Mouse (Mus musculus) CH12.LX (cell line): Measurements from ENCODE around the gene Cyp2d26. TPM values are rescaled to one million over a fixed set of nuclear protein-coding genes. Genes with fewer than 3 reads are reported as not detected.

ENCODE experiments used
- DNase-seq: peaks from one replicate; pipeline ENCODE4 v3.0.0-alpha.2; 2013; ENCODE audit errors: extremely low read depth
- H3K27ac ChIP-seq: 2 replicates; pipeline ENCODE4 v1.5.1; 2012; ENCODE audit warnings: low read depth, mild to moderate bottlenecking, control low read depth, moderate library complexity; ENCODE audit not compliant: insufficient read depth
- H3K27me3 ChIP-seq: replicated peaks from 2 replicates; pipeline ENCODE3; 2012; ENCODE audit warnings: inconsistent platforms
- H3K36me3 ChIP-seq, 2 experiments: replicated peaks in 1 of 2; 2 replicates each; pipeline versions ENCODE3 to v1.6.1; 2012; ENCODE audit warnings: inconsistent platforms in 1 of 2, low read length in 1 of 2, mild to moderate bottlenecking in 1 of 2, mixed read lengths in 1 of 2, moderate library complexity in 1 of 2; ENCODE audit not compliant: control insufficient read depth in 1 of 2, insufficient read depth in 1 of 2
- H3K4me1 ChIP-seq, 2 experiments: 2 replicates each; pipeline ENCODE4 v1.6.1; 2012; ENCODE audit warnings: inconsistent platforms in 1 of 2, moderate library complexity in 1 of 2; ENCODE audit not compliant: insufficient read depth in 2 of 2, control insufficient read depth in 1 of 2
- H3K4me2 ChIP-seq: 2 replicates; pipeline ENCODE4 v1.6.1; 2012; ENCODE audit warnings: low read depth, mild to moderate bottlenecking, control low read depth; ENCODE audit not compliant: poor library complexity, insufficient read depth, severe bottlenecking
- H3K4me3 ChIP-seq, 3 experiments: fragments of 150-350 bp in 1 of 3; sonication (generic) in 1 of 3; replicated peaks in 1 of 3; 2 replicates each; pipeline versions ENCODE3 to v1.5.1; 2011 to 2012; ENCODE audit warnings: low read depth in 2 of 3, low read length in 2 of 3, mild to moderate bottlenecking in 2 of 3, moderate library complexity in 2 of 3, control low read depth in 1 of 3, improper control_type of control experiment in 1 of 3, inconsistent platforms in 1 of 3, mixed read lengths in 1 of 3; ENCODE audit not compliant: poor library complexity in 1 of 3
- H3K79me2 ChIP-seq: replicated peaks from 2 replicates; pipeline ENCODE4 v1.6.1; 2012; ENCODE audit warnings: mild to moderate bottlenecking, moderate library complexity; ENCODE audit not compliant: control insufficient read depth, poor library complexity, insufficient read depth, severe bottlenecking; ENCODE audit errors: extremely low read depth
- H3K9ac ChIP-seq: 2 replicates; pipeline ENCODE4 v1.6.1; 2012; ENCODE audit warnings: low read depth, mild to moderate bottlenecking, control low read depth, moderate library complexity; ENCODE audit not compliant: insufficient read depth
- H3K9me3 ChIP-seq: replicated peaks from 2 replicates; pipeline ENCODE3; 2012; ENCODE audit warnings: low read length, inconsistent platforms, mixed read lengths
- E2F4 ChIP-seq: IDR thresholded peaks from 2 replicates; pipeline ENCODE4 v1.6.1; 2011; ENCODE audit warnings: low read depth, low read length, improper control_type of control experiment; ENCODE audit not compliant: insufficient replicate concordance
- ELF1 ChIP-seq: IDR thresholded peaks from 2 replicates; pipeline ENCODE4 v1.6.1; 2014; ENCODE audit warnings: low read depth, mild to moderate bottlenecking, inconsistent platforms, low read length, improper control_type of control experiment
- ETS1 ChIP-seq: conservative IDR thresholded peaks from 2 replicates; pipeline ENCODE4 v1.6.1; 2012; ENCODE audit warnings: low read depth, mild to moderate bottlenecking, inconsistent platforms, low read length, improper control_type of control experiment, moderate library complexity
- HCFC1 ChIP-seq: IDR thresholded peaks from 2 replicates; pipeline ENCODE4 v1.6.1; 2012; ENCODE audit warnings: low read depth, mild to moderate bottlenecking, inconsistent platforms, low read length, improper control_type of control experiment
- JUN ChIP-seq: IDR thresholded peaks from 2 replicates; pipeline ENCODE4 v1.6.1; 2011; ENCODE audit warnings: low read depth, mild to moderate bottlenecking, low read length, improper control_type of control experiment, moderate library complexity; ENCODE audit not compliant: insufficient read depth
- JUND ChIP-seq: conservative IDR thresholded peaks from 2 replicates; pipeline ENCODE4 v1.6.1; 2011; ENCODE audit warnings: low read depth, low read length, improper control_type of control experiment
- MAFK ChIP-seq: IDR thresholded peaks from 2 replicates; pipeline ENCODE4 v1.6.1; 2011; ENCODE audit warnings: low read length, improper control_type of control experiment; ENCODE audit not compliant: insufficient replicate concordance
- MAX ChIP-seq: IDR thresholded peaks from 2 replicates; pipeline ENCODE4 v1.6.1; 2011; ENCODE audit warnings: low read length, improper control_type of control experiment
- MXI1 ChIP-seq: IDR thresholded peaks from 2 replicates; pipeline ENCODE4 v1.6.1; 2011; ENCODE audit warnings: mild to moderate bottlenecking, low read depth, low read length, improper control_type of control experiment
- NELFE ChIP-seq: IDR thresholded peaks from 2 replicates; pipeline ENCODE4 v1.6.1; 2011; ENCODE audit warnings: low read depth, low read length, improper control_type of control experiment
- NRF1 ChIP-seq: IDR thresholded peaks from 2 replicates; pipeline ENCODE4 v1.6.1; 2014; ENCODE audit warnings: low read depth, mild to moderate bottlenecking, inconsistent platforms, low read length, improper control_type of control experiment, moderate library complexity
- PAX5 ChIP-seq: IDR thresholded peaks from 2 replicates; pipeline ENCODE4 v1.6.1; 2012; ENCODE audit warnings: low read length, inconsistent platforms, mixed read lengths
- RCOR1 ChIP-seq: conservative IDR thresholded peaks from 2 replicates; pipeline ENCODE4 v1.6.1; 2012; ENCODE audit warnings: low read depth, mild to moderate bottlenecking, inconsistent platforms, low read length, improper control_type of control experiment
- SIN3A ChIP-seq: IDR thresholded peaks from 2 replicates; pipeline ENCODE4 v1.6.1; 2012; ENCODE audit warnings: low read length, improper control_type of control experiment, inconsistent platforms
- SMC3 ChIP-seq: IDR thresholded peaks from 2 replicates; pipeline ENCODE4 v1.6.1; 2011; ENCODE audit warnings: low read depth, low read length, improper control_type of control experiment
- TBP ChIP-seq: conservative IDR thresholded peaks from 2 replicates; pipeline ENCODE4 v1.6.1; 2011; ENCODE audit warnings: low read depth, low read length, improper control_type of control experiment
- TCF12 ChIP-seq: IDR thresholded peaks from 2 replicates; pipeline ENCODE4 v1.6.1; 2014; ENCODE audit warnings: low read depth, mild to moderate bottlenecking, inconsistent platforms, low read length, improper control_type of control experiment
- ZC3H11A ChIP-seq: IDR thresholded peaks from 2 replicates; pipeline ENCODE4 v1.6.1; 2012; ENCODE audit warnings: low read depth, mild to moderate bottlenecking, inconsistent platforms, low read length, improper control_type of control experiment
- ZKSCAN1 ChIP-seq: IDR thresholded peaks from 2 replicates; pipeline ENCODE4 v1.6.1; 2012; ENCODE audit warnings: low read depth, inconsistent platforms, low read length, improper control_type of control experiment, borderline replicate concordance
- ZMIZ1 ChIP-seq: IDR thresholded peaks from 2 replicates; pipeline ENCODE4 v1.6.1; 2012; ENCODE audit warnings: low read depth, mild to moderate bottlenecking, inconsistent platforms, low read length, improper control_type of control experiment
- dilution Hi-C: fragments of 300-500 bp; cut with MboI; formaldehyde crosslinking; loops from 2 replicates; pipeline ENCODE4 v1.14.3; 2020; ENCODE audit warnings: low sequenced_read_pairs; ENCODE audit not compliant: extremely low pct_unique_long_range_greater_than_20kb, extremely low pct_ligation_motif_present
- in situ Hi-C: fragments of 300-500 bp; cut with MboI; formaldehyde crosslinking; loops from 3 replicates; pipeline ENCODE4 v1.14.3; 2019; ENCODE audit warnings: low sequenced_read_pairs, low pct_ligation_motif_present, low pct_unique_long_range_greater_than_20kb, mixed read lengths
- polyA plus RNA-seq: library from polyadenylated mRNA; unstranded; fragments of >175 nt; gene quantifications from 2 replicates; pipeline ENCODE4 v1.2.1, GENCODE M21; 2012; ENCODE audit warnings: low read depth; ENCODE audit not compliant: insufficient read length
- total RNA-seq, 2 experiments: library from RNA; depleted of rRNA; stranded (reverse); fragments of 300-350 nt in 1 of 2; fragments of >200 nt in 1 of 2; gene quantifications; 2 replicates each; pipeline ENCODE4 v1.2.3; 2012 to 2014

The Cyp2d26 gene
- total and polyA plus RNA-seq, 3 experiments, result not detected

GRCm38 (mm10) chr15:82765943-82766342, 28.2 kb downstream of the Cyp2d26 start:
- Histone ChIP-seq H3K9ac (no peak overlapping the region), H3K4me2 (no peak overlapping the region), H3K4me1 (no peaks in the 10 kb centered on the region), H3K27me3 (peaks cover 87% of the 10 kb centered on the region), H3K27ac (no peak overlapping the region), H3K36me3 (no peaks in the 10 kb centered on the region), H3K79me2 (no peaks in the 10 kb centered on the region), H3K4me3 (no peak overlapping the region), H3K9me3 (no peaks in the 10 kb centered on the region)
- in situ Hi-C loops, result loop anchor here (25.0 kb wide), 1 partner anchor 304 kb away; no protein-coding TSS in a partner anchor
- no peak for TF ChIP-seq TCF12
- TF ChIP-seq JUND, result no peak
- TF ChIP-seq MAX, result no peak
- no peak for TF ChIP-seq ELF1
- no peak for TF ChIP-seq MAFK
- no peak for TF ChIP-seq ZC3H11A
- no peak for TF ChIP-seq HCFC1
- no peak for TF ChIP-seq TBP
- TF ChIP-seq E2F4, result no peak
- no peak for TF ChIP-seq JUN
- no peak for TF ChIP-seq RCOR1
- no peak for TF ChIP-seq NELFE
- no peak for TF ChIP-seq ZMIZ1
- TF ChIP-seq SIN3A, result no peak
- no peak for TF ChIP-seq PAX5
- no peak for TF ChIP-seq SMC3
- no peak for TF ChIP-seq ETS1
- DNase-seq, result no peak
- dilution Hi-C loops, result no loop called here

- peaks cover 86% of the 10 kb centered on the region for H3K27me3 ChIP-seq
- no peaks in the 10 kb centered on the region for H3K79me2 ChIP-seq
- no peaks in the 10 kb centered on the region for H3K4me1 ChIP-seq
- no peaks in the 10 kb centered on the region for H3K36me3 ChIP-seq
- no peaks in the 10 kb centered on the region for H3K9me3 ChIP-seq
- dilution Hi-C loops, result no loop called here
- H3K4me2 ChIP-seq, result no peak overlapping the region
- in situ Hi-C loops, result loop anchor here (25.0 kb wide), 1 partner anchor 303 kb away; no protein-coding TSS in a partner anchor
- H3K9ac ChIP-seq, result no peak overlapping the region
- no peak overlapping the region for H3K27ac ChIP-seq
- H3K4me3 ChIP-seq, result no peak overlapping the region
- no peak for TF ChIP-seq ZC3H11A
- no peak for TF ChIP-seq JUN
- no peak for TF ChIP-seq PAX5
- no peak for TF ChIP-seq E2F4
- TF ChIP-seq MXI1, result no peak
- TF ChIP-seq MAFK, result no peak
- no peak for TF ChIP-seq SIN3A
- no peak for TF ChIP-seq ZMIZ1
- TF ChIP-seq NRF1, result no peak
- TF ChIP-seq ELF1, result no peak
- TF ChIP-seq ZKSCAN1, result no peak
- no peak for DNase-seq
Observed at GRCm38 (mm10) chr15:82764881-82765280, 29.2 kb downstream of the Cyp2d26 start.
